Mouse (Mus musculus): ENCODE results near the gene Olfr690. TPM values are rescaled to one million over a fixed set of nuclear protein-coding genes. Genes with fewer than 3 reads are reported as not detected.
"Not testable (repeated sequence)": the region's sequence is repeated elsewhere in the genome, so short reads cannot be mapped to it uniquely, and the experiment has no call there.

The Olfr690 gene
- 1 to 10 TPM in 1 of 2 experiments, under 1 TPM in 1; 0.44 to 1.0 TPM for total RNA-seq (2021)
- long read RNA-seq, experiment 1 = 0 reads
- long read RNA-seq, experiment 2 = 0 reads

DNA sequence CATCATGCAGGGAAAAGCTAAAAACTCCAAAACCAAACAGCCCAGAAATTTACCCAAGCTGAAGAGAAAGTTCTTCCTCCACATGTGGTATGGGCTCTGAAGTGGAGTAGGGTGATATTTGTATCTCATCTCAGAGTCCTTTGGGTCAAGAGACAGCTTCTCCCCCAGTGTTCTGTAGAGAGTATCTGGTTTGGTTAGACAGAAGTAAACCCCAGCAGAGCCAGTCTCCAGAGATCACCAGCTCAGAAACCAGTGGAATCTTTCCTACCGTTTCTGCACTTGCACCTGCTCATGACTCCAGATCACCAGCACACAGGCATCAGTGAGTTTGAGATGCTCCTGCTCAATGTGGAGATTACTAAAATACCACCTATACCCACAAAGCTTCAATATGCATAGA is at the start of gene Olfr690:
Olfr690 (minus strand) TSS at position 101 of the 400 bp plus-strand sequence.
- TF ChIP-seq CTCF (conservative IDR thresholded peaks at IDR 0.05) = no peak
- Histone ChIP-seq H3K27ac (no peak within 1 kb of the TSS), H3K4me3 (no peak within 1 kb of the TSS)
- DNase-seq (ENCODE audit: low spot score in 2 of 2) = no peak

DNA sequence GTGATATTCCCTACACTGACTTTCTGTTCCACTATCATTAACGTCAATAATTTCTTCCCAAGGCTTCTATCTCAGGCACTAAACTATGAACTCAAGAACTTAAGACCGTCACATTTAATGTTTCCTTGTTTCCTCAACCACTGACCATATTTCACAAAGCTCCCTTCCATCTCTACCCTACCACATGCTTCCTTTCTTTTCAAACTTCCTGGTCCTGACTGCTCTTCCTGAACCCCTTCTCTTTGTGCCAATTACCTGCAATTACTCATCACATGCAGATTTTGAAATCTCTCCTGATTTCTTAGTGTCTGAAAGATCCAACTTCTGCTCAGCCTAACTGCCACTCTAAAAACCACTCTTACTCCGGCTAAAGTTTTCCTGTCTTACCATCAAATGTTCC is 46.4 kb upstream of the Olfr690 start:
- no peak for TF ChIP-seq CTCF (conservative IDR thresholded peaks at IDR 0.05)
- DNase-seq (ENCODE audit: low spot score in 2 of 2) = no peak
- H3K27ac ChIP-seq = no peak overlapping the region
- H3K4me3 ChIP-seq = no peak overlapping the region

DNA sequence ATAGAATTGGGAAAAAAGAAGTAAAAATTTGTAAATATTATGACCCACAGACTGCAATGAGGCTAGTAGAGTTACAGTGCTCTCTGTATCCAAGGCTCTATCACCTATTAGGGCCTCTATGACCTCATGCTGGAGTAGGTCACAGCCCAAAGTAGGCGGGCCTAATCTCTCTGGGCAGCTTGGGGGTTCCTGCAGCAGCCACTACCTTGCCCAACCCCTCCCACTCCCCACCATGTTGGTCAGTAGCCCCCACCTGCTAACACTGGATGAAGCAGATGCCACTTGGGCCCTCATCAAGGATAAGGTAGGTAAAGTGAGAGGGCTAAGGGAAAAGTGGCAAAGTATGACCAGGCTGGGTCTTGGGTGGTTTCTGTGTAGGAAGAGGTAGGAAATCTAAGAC is 41.0 kb upstream of the Olfr690 start, which contains the start of gene Gm5901:
Gm5901 (plus strand) TSS at position 173 of the 400 bp plus-strand sequence.
- no peak for DNase-seq (ENCODE audit: low spot score in 2 of 2)
- H3K27ac ChIP-seq = peak within 1 kb of the TSS; percentile 8; the same call in 1 of the 2 replicates
- no peak within 1 kb of the TSS for H3K4me3 ChIP-seq
- TF ChIP-seq CTCF (conservative IDR thresholded peaks at IDR 0.05) = no peak

DNA sequence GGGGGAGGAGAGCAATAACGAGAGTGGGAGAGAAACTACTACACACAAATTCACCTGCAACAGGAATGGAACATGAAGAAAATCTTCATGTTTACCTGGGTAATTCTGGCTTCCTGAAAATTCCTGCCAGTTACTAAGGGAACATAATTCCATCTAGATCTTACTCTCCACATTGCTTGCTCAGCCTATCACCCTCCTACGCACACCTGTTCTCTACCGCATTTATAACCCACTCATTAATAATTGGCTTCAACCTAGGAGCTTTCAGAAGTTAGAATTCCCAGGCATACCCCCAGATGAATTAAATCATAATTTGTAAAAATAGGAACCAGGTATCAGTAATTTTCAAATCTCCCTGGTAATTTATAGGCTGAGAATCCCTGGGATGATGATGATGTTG is 40.1 kb upstream of the Olfr690 start:
- Histone ChIP-seq H3K4me3 (no peak overlapping the region), H3K27ac (0 out of 2 replicates have a peak overlapping the region, but pooled peaks have one; percentile 8)
- peak; percentile 48 to 59 for DNase-seq (ENCODE audit: low spot score in 2 of 2)
- no peak for TF ChIP-seq CTCF (conservative IDR thresholded peaks at IDR 0.05)

GRCm38 (mm10) chr7:105373509-105373908 is 39.6 kb upstream of the Olfr690 start:
- TF ChIP-seq CTCF (conservative IDR thresholded peaks at IDR 0.05) = no peak
- H3K27ac ChIP-seq = peak overlapping the region; percentile 8; the same call in 1 of the 2 replicates
- DNase-seq (ENCODE audit: low spot score in 2 of 2) = no peak
- no peak overlapping the region for H3K4me3 ChIP-seq

DNA sequence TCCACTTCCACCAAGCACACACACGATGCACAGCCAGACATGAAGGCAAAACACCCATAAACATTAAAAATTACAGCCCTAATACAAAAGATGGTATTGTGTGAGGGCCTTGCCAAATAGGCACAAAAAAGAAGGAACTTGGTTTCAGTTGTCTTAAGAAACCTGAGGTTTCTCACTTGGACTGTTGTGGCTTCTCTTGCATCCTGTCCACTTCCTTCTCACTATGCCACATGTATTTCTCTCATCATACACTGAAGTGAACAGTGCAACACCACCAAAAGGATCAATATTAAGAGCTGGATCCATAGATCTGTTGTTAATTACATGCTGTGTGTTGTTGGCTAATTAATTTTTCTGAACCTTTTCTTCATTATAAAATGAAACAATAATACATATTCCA is 39.0 kb upstream of the Olfr690 start:
- TF ChIP-seq CTCF (conservative IDR thresholded peaks at IDR 0.05) = no peak
- no peak for DNase-seq (ENCODE audit: low spot score in 2 of 2)
- Histone ChIP-seq H3K27ac (no peak overlapping the region), H3K4me3 (no peak overlapping the region)

- no peak for DNase-seq (ENCODE audit: low spot score in 2 of 2)
- no peak overlapping the region for H3K4me3 ChIP-seq
- no peak overlapping the region for H3K27ac ChIP-seq
- TF ChIP-seq CTCF (conservative IDR thresholded peaks at IDR 0.05) = no peak
Observed at GRCm38 (mm10) chr7:105368521-105368920, 34.6 kb upstream of the Olfr690 start.

DNA sequence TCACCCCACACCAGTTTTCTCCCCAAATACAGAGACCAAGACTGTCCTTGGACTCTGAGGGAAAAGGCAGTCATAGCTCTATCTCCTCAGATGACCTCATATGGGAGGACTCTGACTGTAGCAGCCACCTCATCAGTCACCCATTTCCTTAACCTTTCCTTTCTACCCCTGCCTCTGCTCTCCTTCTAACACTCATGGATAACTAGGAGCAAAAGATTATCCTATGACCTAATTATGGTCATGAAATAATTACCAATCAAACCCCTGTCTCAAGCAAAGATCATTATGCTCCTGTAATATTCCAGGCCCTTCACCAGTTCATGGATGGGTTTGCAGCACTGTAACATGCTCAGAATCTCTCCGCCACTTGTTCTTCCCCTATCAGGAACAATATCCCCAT is 34.0 kb upstream of the Olfr690 start, which contains the start of gene Olfr692:
Olfr692 (plus strand) TSS at position 301 of the 400 bp plus-strand sequence.
- H3K4me3 ChIP-seq = no peak within 1 kb of the TSS
- no peak for DNase-seq (ENCODE audit: low spot score in 2 of 2)
- no peak within 1 kb of the TSS for H3K27ac ChIP-seq
- no peak for TF ChIP-seq CTCF (conservative IDR thresholded peaks at IDR 0.05)

GRCm38 (mm10) chr7:105367268-105367667 is 33.4 kb upstream of the Olfr690 start:
- no peak for DNase-seq (ENCODE audit: low spot score in 2 of 2)
- Histone ChIP-seq H3K27ac (no peak overlapping the region), H3K4me3 (no peak overlapping the region)
- TF ChIP-seq CTCF (conservative IDR thresholded peaks at IDR 0.05) = no peak

DNA sequence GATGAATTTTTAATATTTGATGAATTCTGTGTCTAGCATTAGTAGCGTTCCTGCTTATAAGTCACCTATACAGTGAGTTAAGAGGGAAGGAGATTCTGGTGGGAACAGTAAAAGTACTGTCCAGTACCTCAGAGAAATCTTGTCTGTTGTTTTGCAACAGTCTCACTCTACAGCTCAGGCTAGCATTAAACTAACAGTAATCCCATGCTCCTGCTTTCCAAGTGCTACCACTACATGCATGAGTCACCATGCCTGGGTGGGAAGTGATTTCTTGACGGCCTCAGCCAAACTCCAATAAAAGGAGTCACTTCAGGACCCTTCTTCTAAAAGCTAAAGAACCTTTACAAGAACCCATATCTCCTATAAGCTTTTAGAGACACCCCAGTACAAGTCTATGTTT is 27.8 kb upstream of the Olfr690 start:
- no peak for DNase-seq (ENCODE audit: low spot score in 2 of 2)
- H3K27ac ChIP-seq = no peak overlapping the region
- no peak for TF ChIP-seq CTCF (conservative IDR thresholded peaks at IDR 0.05)
- H3K4me3 ChIP-seq = no peak overlapping the region

- H3K4me3 ChIP-seq; H3K27ac ChIP-seq; DNase-seq (ENCODE audit: low spot score in 2 of 2): not testable (repeated sequence)
Observed at GRCm38 (mm10) chr7:105356487-105356886, 22.6 kb upstream of the Olfr690 start.

DNA sequence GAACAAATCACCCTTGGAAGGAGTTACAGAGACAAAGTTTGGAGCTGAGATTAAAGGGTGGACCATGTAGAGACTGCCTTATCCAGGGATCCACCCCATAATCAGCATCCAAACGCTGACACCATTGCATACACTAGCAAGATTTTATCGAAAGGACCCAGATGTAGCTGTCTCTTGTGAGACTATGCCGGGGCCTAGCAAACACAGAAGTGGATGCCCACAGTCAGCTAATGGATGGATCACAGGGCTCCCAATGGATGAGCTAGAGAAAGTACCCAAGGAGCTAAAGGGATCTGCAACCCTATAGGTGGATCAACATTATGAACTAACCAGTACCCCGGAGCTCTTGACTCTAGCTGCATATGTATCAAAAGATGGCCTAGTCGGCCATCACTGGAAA is 22.2 kb upstream of the Olfr690 start:
- not testable (repeated sequence) for H3K4me3 ChIP-seq; DNase-seq (ENCODE audit: low spot score in 2 of 2); H3K27ac ChIP-seq

DNA sequence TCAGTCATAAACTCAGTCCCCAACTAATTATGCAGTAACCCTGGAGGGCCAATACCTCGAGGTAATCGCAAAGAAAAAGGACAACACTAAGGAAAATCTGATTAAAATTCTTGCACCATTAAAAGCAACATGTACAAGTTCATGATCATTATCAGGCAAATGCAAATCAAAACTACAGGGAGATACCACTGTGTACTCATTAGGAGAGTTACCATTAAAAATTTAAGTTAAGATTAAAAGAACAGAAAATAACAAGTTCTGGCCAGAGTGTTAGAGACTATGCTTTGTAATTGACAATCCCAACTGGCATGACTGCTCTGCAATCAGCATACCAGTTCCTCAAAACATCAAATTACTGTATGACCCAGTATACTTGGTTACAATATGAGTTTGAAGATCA is 8.8 kb upstream of the Olfr690 start:
- no peak overlapping the region for H3K27ac ChIP-seq
- no peak overlapping the region for H3K4me3 ChIP-seq
- TF ChIP-seq CTCF (conservative IDR thresholded peaks at IDR 0.05) = no peak
- no peak for DNase-seq (ENCODE audit: low spot score in 2 of 2)

GRCm38 (mm10) chr7:105342170-105342569 is 8.3 kb upstream of the Olfr690 start, which contains the start of gene Olfr691:
Olfr691 (minus strand) TSS chr7:105342270.
- Histone ChIP-seq H3K27ac (no peak within 1 kb of the TSS), H3K4me3 (no peak within 1 kb of the TSS)
- no peak for DNase-seq (ENCODE audit: low spot score in 2 of 2)
- no peak for TF ChIP-seq CTCF (conservative IDR thresholded peaks at IDR 0.05)
